Mouse (Mus musculus) urinary bladder, postnatal 36 days (tissue): ENCODE results near the gene Syndig1.

ENCODE experiments used
- DNase-seq, 2 experiments: peaks; one replicate each; pipeline ENCODE4 v3.0.0; 2022; ENCODE audit warnings: low spot score in 2 of 2, mixed read lengths in 1 of 2

Gene Syndig1

DNA sequence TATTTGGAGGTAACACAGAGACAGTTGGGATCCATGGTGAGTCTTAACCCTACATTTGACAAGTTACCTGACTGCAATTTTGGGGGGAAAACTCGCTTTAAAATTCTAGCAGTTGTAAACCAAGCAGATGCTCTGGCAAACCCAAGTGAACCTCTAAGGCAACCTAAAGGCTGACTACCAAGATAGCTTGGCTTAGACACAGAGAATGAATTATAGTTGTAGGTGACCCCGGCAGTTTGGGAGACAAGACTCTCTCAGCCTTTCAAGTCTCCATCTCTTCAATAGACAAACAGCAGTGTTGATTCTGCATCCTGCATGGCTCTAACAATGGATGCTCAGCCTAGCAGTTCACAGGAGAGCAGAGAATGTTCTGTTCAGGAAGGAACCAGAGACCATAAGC, at the start of gene Syndig1:
Gene Syndig1 (plus strand): TSS at position 301 of the 400 bp plus-strand sequence.
- DNase-seq, result no peak

DNA sequence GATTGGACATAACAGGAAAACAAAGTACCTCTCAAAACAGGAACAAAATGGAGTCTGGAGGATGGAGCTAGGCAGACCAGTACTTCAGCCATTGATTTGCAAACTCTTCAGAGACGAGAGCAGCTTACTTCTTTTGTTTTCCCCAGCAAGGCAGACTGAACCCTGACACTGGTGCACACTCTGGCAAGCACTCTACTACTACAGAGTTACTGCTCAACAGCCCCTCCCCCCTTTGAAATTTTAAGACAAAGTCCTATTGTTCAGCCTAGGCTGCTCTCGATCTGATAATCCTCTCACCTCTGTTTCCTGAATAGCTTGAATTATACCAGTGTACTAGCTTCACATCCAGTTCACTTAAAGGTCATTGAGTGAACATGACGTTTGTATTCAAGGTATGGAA, 30.4 kb upstream of the Syndig1 start:
- DNase-seq, result no peak

DNA sequence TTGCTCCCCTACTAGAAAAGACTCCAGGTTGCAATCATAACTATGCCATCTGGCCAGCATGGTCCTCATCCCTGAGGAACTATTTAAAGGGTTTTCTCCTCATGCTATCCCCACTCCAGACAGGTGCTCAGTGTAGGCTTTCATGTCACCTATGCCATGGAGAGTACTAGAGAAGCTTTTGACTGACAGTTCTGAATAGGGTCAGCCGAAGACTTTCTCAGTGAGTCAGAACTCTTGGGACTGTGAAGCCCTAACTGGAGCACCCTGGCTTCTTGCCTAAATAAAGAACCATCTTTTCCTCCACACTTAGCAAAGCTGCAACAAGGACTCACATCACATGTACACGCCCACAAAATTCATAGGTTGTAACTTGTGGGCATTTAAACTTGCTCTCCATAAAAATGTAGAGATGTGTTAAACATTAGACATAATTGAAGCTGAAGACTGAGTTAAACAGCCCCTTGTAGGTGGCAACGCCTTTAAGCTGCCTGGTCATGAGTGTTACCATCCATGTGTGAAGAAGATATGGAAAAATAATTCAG, 24.3 kb upstream of the Syndig1 start:
- no peak for DNase-seq

DNA sequence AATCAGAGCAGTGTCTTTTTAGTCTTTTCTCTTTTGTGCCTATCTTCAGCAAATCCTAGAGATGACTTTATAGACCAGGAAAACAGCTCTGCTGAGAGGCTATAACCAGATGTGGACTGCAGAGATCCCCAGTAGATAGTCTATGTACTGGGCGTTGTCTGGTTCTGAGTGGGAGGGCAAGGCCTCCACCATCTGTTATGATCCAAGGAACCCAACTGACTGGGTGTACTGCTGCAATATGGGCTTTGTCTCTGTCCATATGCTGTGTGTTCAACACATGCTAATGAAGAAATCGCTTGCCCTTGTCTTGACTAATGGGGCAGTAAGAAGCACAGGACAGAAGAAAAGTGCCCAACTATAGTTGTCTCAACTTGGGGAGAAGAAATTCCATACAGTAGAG, 23.8 kb upstream of the Syndig1 start:
- DNase-seq, result no peak

DNA sequence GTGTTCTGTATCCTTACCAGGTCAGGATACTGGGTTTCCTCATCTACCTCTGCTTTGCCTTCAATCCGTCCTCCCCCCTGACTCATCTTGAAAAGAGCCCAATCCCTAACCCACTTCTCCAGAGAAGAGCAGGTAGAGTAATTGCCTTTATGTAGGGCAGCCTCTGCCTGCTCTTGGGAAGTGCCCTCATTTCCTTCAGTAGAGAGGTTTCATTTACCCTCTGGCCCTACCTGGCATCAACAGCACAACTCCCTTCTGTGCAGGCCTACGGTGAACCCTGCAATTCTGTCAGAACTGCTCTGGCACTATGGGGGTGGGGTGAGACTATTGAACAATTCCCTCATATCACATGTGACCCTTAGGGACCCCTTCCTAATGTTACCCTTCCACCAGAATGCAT, 16.1 kb upstream of the Syndig1 start:
- no peak for DNase-seq

DNA sequence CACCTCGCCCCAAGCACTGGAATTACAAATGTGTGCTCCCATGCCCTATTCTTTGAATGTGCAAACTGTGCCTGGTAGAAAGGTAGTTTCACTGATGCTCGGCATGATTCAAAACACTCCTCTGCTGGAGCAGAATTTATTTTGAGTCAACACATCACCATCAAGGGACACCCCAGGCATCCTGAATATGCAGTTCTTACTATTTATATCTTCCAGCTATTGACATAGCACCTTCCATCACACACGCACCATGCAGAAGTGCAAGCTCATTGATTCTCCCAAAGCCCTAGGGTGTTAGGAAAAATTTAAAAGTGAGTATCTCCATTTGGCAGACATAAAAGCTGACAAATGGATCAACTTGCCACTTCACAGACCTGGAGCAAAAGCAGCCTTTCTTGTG, 10.6 kb upstream of the Syndig1 start:
- DNase-seq, result no peak

DNA sequence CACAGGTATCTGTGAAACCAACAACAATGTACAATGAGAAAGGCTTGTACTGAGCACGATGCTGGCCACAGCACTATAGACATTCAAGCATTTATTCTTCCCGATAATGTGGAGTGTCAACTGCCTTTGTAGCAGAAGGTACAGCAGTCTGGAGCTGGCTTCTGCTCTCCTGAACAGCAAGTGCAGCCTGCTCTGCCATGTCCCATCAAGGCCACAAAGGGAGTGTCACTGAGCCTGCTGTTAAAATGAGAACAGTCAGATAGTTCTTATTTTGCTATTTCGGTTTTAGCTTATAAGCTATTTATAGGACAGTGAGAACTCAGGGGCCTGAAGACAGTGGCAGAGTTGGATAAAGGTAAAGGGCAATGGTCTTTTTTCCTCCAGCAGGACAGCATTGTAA, 9.3 kb upstream of the Syndig1 start:
- no peak for DNase-seq

DNA sequence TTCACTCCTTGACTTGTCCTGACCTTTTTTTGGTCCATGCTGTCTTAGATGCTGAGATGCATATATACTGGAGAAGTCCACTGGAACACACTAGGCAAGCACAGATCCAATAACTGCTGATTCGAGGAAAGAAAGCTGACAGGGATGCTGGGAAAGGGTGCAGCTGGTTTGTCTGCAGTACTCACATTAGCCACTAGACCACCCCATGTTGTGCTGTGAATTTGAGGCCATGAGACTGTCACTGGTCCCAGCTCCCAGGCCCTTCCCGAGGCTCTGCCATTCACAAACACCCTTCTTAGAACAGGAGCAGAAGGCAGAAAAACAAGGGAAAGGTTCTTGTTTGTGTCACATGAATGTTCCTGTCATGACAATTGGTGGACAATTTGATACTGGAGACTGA, 8.8 kb upstream of the Syndig1 start:
- DNase-seq, result no peak

DNA sequence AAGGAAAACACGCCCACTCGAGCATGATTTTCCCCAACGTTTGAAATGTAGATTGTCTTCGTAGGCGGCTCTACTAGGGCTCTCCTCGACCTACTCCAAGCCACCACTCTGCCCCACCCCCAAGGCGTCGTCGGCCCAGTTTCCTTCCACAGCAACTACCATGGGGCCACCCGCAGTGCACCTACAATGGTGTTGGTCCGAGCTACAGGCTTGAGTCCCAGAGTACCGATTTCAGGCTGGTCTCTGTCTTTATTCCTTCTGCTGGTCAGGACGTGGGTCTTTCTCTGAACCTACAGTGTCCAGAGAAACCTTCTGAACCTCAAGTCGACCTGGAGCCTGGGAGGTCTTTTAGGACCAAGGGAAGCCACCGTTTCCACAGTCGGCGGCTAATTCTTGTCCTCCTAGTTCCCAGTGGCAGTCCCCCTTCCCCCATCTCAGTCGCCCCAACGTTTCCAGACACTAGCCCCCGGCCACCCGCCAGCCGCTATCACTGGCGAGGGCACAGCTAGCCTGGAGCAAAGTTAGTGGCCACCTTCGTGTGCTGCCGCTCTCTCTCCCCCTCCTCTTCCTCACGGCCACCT, 1.0 kb downstream of the Syndig1 start:
- no peak for DNase-seq

DNA sequence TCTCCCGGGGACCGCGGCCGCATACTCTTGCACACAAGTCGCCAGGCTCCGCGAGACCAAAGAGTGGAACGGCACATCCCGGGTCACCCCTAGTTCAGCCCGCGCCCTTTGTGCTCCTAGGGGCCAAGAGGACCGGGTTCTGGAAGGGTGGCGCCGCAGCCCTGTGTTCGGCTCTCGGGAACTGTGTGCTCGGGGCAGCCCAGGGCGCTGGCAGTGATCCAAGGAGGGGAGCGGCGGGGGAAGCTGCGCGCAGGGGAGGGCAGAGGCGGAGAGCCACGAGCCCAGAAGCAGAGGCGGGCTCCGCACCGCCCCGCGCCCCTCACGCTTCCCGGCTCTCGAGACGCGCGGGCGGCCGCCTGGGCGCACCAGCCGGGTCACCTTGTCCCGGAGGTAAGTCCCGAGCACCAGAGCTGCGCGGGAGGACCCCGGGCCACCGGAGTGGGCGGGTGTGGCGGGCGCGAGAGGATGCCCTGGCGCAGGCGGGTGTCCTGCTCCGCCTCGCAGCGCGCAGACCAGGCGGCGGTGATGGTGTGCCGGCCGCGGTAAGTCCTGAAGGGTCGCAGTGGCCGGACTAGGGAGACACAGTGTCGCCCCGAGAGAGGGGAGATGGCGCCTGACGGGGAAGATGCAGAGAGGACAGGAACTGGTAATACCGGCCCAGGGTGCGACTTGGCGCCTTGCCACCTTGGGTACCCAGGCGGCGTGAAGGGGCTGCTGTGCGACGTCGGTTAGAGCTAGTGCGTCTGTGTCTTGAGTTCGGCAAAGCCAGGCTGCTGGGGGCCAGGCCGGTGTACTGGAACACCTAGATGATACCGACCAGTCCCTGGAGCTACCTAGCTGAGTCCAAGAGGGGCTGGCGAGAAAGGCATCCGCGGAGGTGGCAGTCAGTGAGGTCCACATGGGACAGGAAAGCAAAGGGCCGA, 1.8 kb downstream of the Syndig1 start, which contains the start of gene C530025M09Rik:
Gene C530025M09Rik (minus strand): TSS at position 678 of the 923 bp plus-strand sequence.
- DNase-seq, result peak in 1 of 2 experiments; percentile 4

DNA sequence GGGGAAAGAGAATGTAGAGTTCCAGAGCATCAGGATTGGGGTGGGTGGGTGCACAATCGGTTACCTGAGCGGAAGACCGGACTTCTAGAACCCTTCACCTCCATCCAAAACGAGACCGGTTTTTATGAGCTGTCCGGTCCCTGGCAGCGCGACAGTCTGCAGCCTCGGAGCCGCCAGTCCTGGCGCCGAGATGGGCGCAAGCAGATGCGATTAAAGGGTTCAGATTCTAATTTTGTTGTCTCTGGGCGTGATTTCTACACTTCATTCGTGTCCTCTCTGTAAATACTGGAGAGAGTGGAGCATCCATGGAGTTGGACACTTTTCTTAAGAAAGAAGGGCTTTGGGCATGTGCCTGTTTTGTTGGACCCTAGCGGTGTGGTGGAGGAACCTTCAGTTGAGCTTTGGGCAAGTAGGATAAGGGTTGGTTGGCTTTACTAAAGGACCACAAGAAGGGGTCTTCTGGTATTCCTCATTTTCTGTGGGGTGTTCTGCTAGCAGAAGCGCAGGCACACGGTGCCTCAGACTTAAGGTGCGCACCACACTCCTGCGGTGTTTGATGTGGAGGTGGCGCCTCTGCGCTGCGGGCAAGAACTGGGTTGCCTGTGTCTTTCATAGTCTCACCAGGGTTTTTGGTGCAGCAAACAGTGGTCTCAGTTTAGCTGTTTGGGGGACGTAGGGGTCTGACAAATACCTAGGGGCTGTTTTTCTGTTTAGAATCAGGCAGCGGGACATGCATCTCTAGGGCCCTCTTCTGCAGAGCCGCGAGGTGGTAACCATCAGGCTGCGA, 2.6 kb downstream of the Syndig1 start:
- DNase-seq, result no peak

DNA sequence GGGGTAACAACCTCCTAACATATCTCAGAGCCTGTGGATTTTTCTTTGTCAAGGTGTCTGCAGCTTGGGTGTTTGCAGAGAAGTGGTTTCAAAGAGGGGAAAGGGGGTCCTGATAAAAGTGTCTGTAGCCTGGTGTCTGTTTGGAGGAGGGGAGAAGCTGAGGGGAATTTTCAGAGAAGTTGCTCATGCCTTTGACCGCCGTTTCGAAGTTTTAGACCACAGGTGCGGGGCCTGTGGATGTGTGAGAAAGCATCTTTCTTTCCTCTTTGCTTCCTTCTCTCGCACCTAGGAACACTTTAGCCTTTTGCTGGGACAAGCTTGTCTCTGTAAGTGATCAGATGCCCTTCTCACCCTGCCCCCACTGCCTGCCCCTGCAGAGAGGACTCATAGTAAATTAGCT, 3.3 kb downstream of the Syndig1 start:
- no peak for DNase-seq

DNA sequence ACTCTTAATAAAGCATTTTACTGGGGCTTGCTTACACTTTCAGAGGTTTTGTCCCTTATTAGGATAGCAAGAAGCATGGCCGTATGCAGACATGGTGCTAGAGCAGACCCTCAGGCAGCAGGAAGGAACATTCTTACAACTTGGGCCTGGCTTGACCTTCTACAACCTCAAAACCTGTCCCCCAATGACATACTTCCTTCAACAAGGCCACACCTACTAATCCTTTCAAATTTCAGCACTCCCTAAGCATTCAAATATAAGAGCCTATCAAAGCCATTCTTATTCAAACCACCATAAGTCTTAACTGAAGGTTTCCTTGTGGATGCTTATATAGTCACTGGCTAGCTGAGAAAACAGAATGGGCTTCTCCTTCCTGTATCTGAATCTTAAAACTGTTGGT, 6.1 kb downstream of the Syndig1 start:
- DNase-seq, result no peak

DNA sequence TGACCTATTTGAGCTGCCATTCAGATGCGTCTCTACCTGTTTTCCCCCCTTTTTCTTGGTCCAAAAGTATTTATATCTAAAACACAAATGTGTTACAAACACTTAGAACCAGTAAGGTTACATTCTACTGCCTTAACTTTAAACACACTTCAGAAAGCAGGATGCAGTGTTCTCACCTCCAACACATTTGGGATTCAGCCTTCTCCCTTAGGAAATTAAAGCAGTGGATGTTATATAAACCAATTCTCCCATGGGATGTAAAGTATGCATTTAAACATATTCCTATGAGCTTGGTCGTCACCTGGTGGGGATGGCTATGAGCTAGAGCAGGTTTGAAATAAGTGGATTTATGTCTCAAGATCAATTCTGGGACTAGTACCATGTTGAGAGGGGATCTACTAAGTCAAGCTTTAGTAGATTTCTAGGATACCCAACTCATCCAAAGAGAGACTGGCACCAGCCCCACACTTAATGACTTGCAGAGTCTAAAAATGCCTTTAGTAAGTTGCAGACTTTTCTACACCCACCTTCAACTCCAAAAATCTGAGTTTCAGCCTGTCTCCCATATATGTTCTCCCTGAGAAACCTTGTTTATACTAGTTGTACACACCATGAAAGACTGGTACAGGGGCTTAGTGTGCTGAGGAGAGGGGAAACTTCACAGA, 7.6 kb downstream of the Syndig1 start:
- no peak for DNase-seq

DNA sequence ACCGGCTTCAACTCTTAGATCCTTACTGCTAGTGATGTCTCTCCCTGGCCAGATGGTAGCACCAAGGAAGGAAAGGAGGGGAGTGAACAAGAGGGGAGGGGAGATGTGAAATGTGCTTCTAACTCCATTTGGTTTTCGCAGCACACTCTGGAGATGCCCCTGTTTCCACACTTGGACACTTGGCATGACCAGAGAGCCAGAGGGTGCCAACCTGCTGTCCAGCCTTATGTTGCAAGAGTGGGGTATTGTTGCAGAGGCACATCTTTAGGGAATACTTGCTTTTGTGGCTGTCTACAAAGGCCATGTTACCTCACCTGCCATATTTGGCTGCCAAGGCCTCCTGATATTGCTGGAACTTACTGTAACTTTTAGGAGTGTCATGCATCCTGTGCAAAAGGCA, 10.7 kb downstream of the Syndig1 start:
- no peak for DNase-seq

DNA sequence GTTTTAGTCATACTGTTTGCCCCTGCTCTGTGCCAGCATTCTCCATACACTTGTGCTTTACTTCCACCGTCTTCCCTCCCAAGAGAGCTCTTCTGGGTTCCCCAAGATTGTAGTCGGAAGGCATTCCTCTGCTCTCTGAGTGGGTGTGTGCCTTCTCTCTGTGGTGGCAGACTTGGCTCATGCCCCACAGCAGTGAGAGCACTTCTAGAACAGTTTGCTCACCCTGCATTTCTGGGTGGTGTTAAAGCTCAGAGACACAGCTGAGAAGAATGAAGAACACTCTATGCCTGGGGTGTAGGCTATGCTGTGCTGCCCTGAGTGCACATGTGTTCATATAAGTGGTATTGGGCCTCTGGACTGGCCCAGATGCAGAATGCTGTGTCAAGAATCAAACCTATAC, 15.6 kb downstream of the Syndig1 start:
- no peak for DNase-seq

DNA sequence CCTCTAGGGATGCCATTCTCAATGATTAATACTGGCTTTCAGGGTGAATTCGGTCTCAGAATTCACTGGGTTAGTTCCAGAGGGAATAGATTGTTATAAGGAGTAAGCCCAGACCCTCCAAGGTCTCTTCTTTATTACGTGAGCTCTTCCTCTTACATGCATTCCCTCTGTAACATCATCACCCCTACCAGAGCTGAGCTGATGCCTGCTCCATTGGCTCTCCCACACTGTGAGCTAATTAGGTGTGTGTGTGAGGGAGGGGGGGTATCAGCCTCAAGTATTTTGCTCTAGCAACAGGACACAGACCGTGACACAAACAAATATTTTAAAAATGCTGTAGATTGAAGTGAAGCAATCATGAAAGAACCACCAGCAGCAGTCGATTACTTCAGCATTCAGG, 19.8 kb downstream of the Syndig1 start:
- no peak for DNase-seq

DNA sequence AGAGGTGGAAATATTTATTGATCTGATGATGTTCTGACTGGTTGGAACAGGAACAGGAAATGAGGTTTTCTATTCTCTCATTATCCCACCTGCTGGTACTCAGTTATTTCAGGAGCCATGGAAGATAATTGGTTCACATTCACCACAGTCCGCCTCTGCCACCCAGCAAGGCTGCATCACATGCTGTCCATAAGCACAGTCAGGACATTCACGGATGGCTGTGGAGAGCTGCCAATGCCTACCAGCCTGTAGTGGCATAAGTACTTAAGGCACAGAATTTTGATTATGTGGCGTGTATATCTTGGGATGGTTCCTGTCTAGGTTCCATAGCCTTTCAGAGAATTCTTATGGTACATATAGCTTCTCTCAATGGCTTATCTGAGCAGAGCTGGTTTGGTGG, 32.0 kb downstream of the Syndig1 start:
- no peak for DNase-seq

DNA sequence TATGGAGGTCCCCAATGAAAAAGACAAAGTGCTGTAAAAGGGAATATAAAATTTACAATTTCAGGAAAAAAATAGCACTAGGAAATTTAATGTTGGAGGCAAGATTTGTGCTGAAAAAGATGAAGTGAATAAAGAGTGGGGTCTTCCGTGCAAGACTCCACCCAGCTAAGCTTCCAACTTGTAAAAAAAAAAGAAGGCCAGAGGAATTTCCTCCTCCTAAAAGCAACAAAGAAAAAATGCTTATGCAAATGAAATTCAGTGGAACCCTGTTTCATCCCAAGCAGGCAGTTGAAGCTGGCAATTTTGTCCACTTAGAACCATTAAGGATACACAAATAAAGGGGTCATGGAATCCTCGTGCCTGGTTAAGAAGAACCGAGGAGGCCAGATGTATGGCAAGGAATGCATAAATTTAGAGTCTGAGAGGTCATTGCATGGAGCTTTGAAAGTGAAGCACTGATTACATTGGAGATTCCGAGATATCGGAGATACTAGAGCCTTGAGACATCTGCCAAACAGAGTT, 37.0 kb downstream of the Syndig1 start:
- no peak for DNase-seq

DNA sequence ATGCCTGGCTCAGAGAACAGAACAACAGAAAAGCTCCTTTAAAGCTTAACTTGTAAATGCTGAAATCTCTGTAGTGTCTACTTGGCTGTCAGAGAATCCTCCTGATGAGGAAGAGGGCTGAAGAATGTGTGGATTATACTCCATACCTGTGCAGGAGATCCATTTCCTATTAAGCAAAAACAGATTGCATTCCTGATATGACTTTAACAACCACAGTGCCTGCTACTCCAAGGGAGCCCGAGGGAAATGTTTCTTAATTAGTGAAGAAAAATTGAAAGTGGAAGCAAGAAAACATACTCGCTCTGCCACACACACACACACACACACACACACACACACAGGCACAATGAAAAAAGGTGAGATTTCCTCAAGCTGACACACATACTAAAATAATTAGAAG, 41.5 kb downstream of the Syndig1 start:
- DNase-seq, result no peak

DNA sequence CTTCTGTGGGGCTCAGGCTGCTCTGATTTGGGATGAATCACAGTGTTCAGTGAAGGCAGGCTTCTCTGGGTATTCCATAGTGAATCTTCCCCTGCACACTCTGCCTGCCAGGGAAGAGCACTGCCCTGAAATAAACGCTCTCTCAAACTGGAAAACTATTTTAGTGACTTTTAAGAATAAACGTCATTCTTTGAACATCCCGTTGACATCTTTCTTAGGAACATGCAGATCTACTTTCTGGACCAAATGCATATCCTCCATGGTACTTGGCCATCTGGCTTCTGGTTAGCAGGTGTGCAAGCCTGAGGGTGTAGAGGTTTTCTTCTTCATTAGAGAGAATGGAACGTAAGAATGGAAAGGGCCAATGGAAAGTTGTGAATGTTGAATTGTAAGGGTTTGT, 43.5 kb downstream of the Syndig1 start:
- DNase-seq, result no peak
